Comparison of ENCODE assay signal across 10 mouse cellular contexts in the genomic region with DNA sequence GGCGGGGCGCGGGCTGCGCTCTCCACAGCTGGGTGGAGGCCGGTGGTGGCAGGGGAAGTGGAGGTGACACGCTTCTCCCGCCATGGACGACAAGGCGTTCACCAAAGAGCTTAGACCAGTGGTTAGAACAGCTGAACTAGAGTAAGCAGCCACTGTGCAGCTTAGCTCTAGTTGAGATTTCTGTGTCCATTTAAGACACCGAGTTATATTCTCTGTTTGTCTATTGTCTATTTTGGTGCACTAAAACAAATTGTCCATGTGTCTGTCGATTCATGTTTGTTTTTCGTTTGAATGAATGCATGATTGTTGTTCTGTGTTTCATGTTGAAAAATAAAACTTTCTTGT. TPM values are rescaled to one million over a fixed set of nuclear protein-coding genes. Genes with fewer than 3 reads are reported as not detected.
A peak's percentile ranks its signal among the peaks of the same experiment; 100 is the strongest.
DNase-seq lines count a peak whose midpoint lies in the region; ATAC-seq and TF ChIP-seq lines count a peak whose summit lies in the region.
"Had no signal": no experiment of that assay in that cellular context is flagged by ENCODE, and none has a peak within 500 bp of the region (broad histone marks: within the 10 kb centered on the region; RNA-seq: fewer than 3 reads in every experiment).

No protein-coding gene starts in this region.

- 71% methylated on average over 12 of the region's 12 CpGs for WGBS in embryonic facial prominence, embryonic 13.5 days
- 70% methylated on average over 12 of the region's 12 CpGs for WGBS in hindbrain, postnatal 0 days
- 65% methylated on average over 12 of the region's 12 CpGs for WGBS in neural tube, embryonic 13.5 days

- TF ChIP-seq CTCF in layer of hippocampus, adult 2 months (conservative IDR thresholded peaks at IDR 0.05), result no peak
- TF ChIP-seq CTCF in hindbrain, postnatal 0 days (IDR thresholded peaks at IDR 0.05; ENCODE audit: low read depth), result no peak

- H3K27ac ChIP-seq in layer of hippocampus, adult 2 months, result no peak overlapping the region
- no peak overlapping the region for H3K27ac ChIP-seq in embryonic facial prominence, embryonic 13.5 days
- H3K27ac ChIP-seq in hindbrain, postnatal 0 days, result no peak overlapping the region
- H3K27ac ChIP-seq in neural tube, embryonic 13.5 days (replicated peaks), result no peak overlapping the region

- H3K36me3 ChIP-seq in embryonic facial prominence, embryonic 13.5 days, result no peaks in the 10 kb centered on the region
- H3K36me3 ChIP-seq in hindbrain, postnatal 0 days (ENCODE audit: insufficient read depth, low read length), result no peaks in the 10 kb centered on the region
- no peaks in the 10 kb centered on the region for H3K36me3 ChIP-seq in neural tube, embryonic 13.5 days
- H3K36me3 ChIP-seq: G1E had no signal

- H3K9ac ChIP-seq in embryonic facial prominence, embryonic 13.5 days, result no peak overlapping the region
- no peak overlapping the region for H3K9ac ChIP-seq in hindbrain, postnatal 0 days (replicated peaks; ENCODE audit: low read length)
- H3K9ac ChIP-seq in neural tube, embryonic 13.5 days, result no peak overlapping the region

- peak overlapping the region; percentile 26; the same call in 1 of the 2 replicates for H3K4me3 ChIP-seq in layer of hippocampus, adult 2 months
- peak overlapping the region; percentile 23 for H3K4me3 ChIP-seq in embryonic facial prominence, embryonic 13.5 days
- peak overlapping the region; percentile 22 for H3K4me3 ChIP-seq in hindbrain, postnatal 0 days (ENCODE audit: low read length)
- peak overlapping the region; percentile 26 for H3K4me3 ChIP-seq in neural tube, embryonic 13.5 days

- H3K9me3 ChIP-seq in embryonic facial prominence, embryonic 13.5 days, result peaks cover 16% of the 10 kb centered on the region
- peaks cover 7% of the 10 kb centered on the region; the same call in 1 of the 2 replicates for H3K9me3 ChIP-seq in hindbrain, postnatal 0 days (ENCODE audit: low read length)
- peaks cover 14% of the 10 kb centered on the region; the same call in 1 of the 2 replicates for H3K9me3 ChIP-seq in neural tube, embryonic 13.5 days

- H3K4me2 ChIP-seq in embryonic facial prominence, embryonic 13.5 days, result no peak overlapping the region
- peak overlapping the region; percentile 6; the same call in 1 of the 2 replicates for H3K4me2 ChIP-seq in hindbrain, postnatal 0 days (ENCODE audit: low read depth, low read length)
- H3K4me2 ChIP-seq in neural tube, embryonic 13.5 days, result no peak overlapping the region

- H3K4me1 ChIP-seq in embryonic facial prominence, embryonic 13.5 days, result no peaks in the 10 kb centered on the region
- no peaks in the 10 kb centered on the region for H3K4me1 ChIP-seq in hindbrain, postnatal 0 days (ENCODE audit: insufficient read depth, low read length)
- no peaks in the 10 kb centered on the region for H3K4me1 ChIP-seq in neural tube, embryonic 13.5 days (replicated peaks)

- no peak for ATAC-seq in embryonic facial prominence, embryonic 13.5 days (ENCODE audit: insufficient number of reproducible peaks, insufficient read depth, low FRiP score, low TSS enrichment, low read depth)
- ATAC-seq in hindbrain, postnatal 0 days, result peak; percentile 27; the same call in 1 of the 2 replicates
- no peak for ATAC-seq in neural tube, embryonic 13.5 days (ENCODE audit: low read depth)

- no peaks in the 10 kb centered on the region for H3K27me3 ChIP-seq in embryonic facial prominence, embryonic 13.5 days
- H3K27me3 ChIP-seq in hindbrain, postnatal 0 days (ENCODE audit: insufficient read depth, low read length), result no peaks in the 10 kb centered on the region
- no peaks in the 10 kb centered on the region for H3K27me3 ChIP-seq in neural tube, embryonic 13.5 days

- DNase-seq in layer of hippocampus, adult 2 months (ENCODE audit: low spot score in 2 of 2), result no peak
- no peak for DNase-seq in layer of hippocampus, adult 18-20 months (ENCODE audit: low spot score in 2 of 2)
- no peak for DNase-seq in hindbrain, postnatal 0 days (ENCODE audit: low spot score)
- no peak for DNase-seq in adrenal gland, postnatal 25 days
- no peak for DNase-seq in yolk sac, embryonic 10.5 days (ENCODE audit: low spot score)
- DNase-seq in adrenal gland, postnatal 36 days, result no peak
- DNase-seq: lung, postnatal 14 days had no signal

RNA-seq across cellular contexts. Expression of a gene that starts 48.6 kb away (rescaled TPM):
- total RNA-seq in layer of hippocampus, adult 2 months (2021), result 10 to 100 TPM; 27.5 to 29.0 TPM
- total RNA-seq in layer of hippocampus, adult 18-20 months (2021), result 10 to 100 TPM; 26.7 to 26.8 TPM
- 39.2 and 41.9 TPM in 2 replicates for polyA plus RNA-seq in embryonic facial prominence, embryonic 13.5 days (2015; fragmentation: Nextera tagmentation; extraction: Ambion mirVana)
- total RNA-seq in hindbrain, postnatal 0 days (2014; rRNA removed), result 20.9 and 21.9 TPM in 2 replicates
- polyA plus RNA-seq in hindbrain, postnatal 0 days (2015; fragmentation: Nextera tagmentation; extraction: Ambion mirVana), result 29.2 and 30.9 TPM in 2 replicates
- polyA plus RNA-seq in neural tube, embryonic 13.5 days (2015; fragmentation: Nextera tagmentation; extraction: Ambion mirVana), result 32.4 and 33.7 TPM in 2 replicates
- total RNA-seq in adrenal gland, postnatal 25 days (2021), result 20.2 and 23.6 TPM in 2 replicates
- total RNA-seq in adrenal gland, postnatal 36 days (2021), result 10 to 100 TPM; 26.4 to 27.5 TPM

RNA-seq across cellular contexts. Expression of a gene that starts 48.9 kb away (rescaled TPM):
- 10 to 100 TPM; 10.7 to 11.5 TPM for total RNA-seq in layer of hippocampus, adult 2 months (2021)
- total RNA-seq in layer of hippocampus, adult 18-20 months (2021), result 1 to 10 TPM; 8.8 to 9.0 TPM
- 5.9 and 8.0 TPM in 2 replicates for polyA plus RNA-seq in embryonic facial prominence, embryonic 13.5 days (2015; fragmentation: Nextera tagmentation; extraction: Ambion mirVana)
- 9.3 and 11.4 TPM in 2 replicates for total RNA-seq in hindbrain, postnatal 0 days (2014; rRNA removed)
- 10.5 and 11.2 TPM in 2 replicates for polyA plus RNA-seq in hindbrain, postnatal 0 days (2015; fragmentation: Nextera tagmentation; extraction: Ambion mirVana)
- polyA plus RNA-seq in neural tube, embryonic 13.5 days (2015; fragmentation: Nextera tagmentation; extraction: Ambion mirVana), result 12.0 and 13.6 TPM in 2 replicates
- total RNA-seq in adrenal gland, postnatal 25 days (2021), result 4.8 and 5.3 TPM in 2 replicates
- 1 to 10 TPM; 2.9 to 3.7 TPM for total RNA-seq in adrenal gland, postnatal 36 days (2021)
